Mouse (Mus musculus) lung, postnatal 0 days (tissue): Measurements from ENCODE around the gene Olfr1234.

Source experiments
- CTCF ChIP-seq: IDR thresholded peaks from 2 replicates; pipeline ENCODE4 v1.5.1; 2016; ENCODE audit warnings: antibody characterized with exemption, mild to moderate bottlenecking
- EP300 ChIP-seq: IDR thresholded peaks from 2 replicates; pipeline ENCODE4 v1.6.1; 2016; ENCODE audit warnings: antibody characterized with exemption, mild to moderate bottlenecking, control low read depth

- TF ChIP-seq CTCF (no peak), EP300 (no peak)
These were observed at the start of gene Olfr1234 for GRCm38 (mm10) chr2:89364765-89365164.
